Mouse (Mus musculus) heart, adult 2 months (tissue): ENCODE measurements at regions not wholly inside any gene's neighbourhood (a gene's known extent, or its start where the extent isn't known, plus 50 kb on each side); places are given as distances from the start of the nearest gene placed in this dataset.

Experiments used
- DNase-seq, 2 experiments: peaks; one replicate each; pipeline ENCODE4 v3.0.0; 2021
- H3K27ac ChIP-seq: fragments of 200-600 bp; 2 replicates; pipeline ENCODE4 v1.8.1; 2022
- H3K27me3 ChIP-seq: fragments of 200-500 bp; 2 replicates; pipeline ENCODE4 v1.6.1; 2012; ENCODE audit warnings: mild to moderate bottlenecking, low read length, inconsistent platforms, mixed read lengths; ENCODE audit not compliant: control insufficient read depth, insufficient read depth
- H3K36me3 ChIP-seq: fragments of 200-500 bp; 2 replicates; pipeline ENCODE4 v1.6.1; 2012; ENCODE audit warnings: low read length, inconsistent platforms; ENCODE audit not compliant: control insufficient read depth, insufficient read depth
- H3K4me1 ChIP-seq: fragments of 200-500 bp; 2 replicates; pipeline ENCODE4 v1.6.1; 2011; ENCODE audit warnings: low read length; ENCODE audit not compliant: control insufficient read depth, insufficient read depth
- H3K4me3 ChIP-seq: fragments of 200-600 bp; 2 replicates; pipeline ENCODE4 v1.8.1; 2022
- H3K79me2 ChIP-seq: fragments of 200-500 bp; replicated peaks from 2 replicates; pipeline ENCODE4 v1.6.1; 2012; ENCODE audit warnings: mild to moderate bottlenecking, inconsistent platforms, low read length, moderate library complexity, mixed read lengths; ENCODE audit not compliant: control insufficient read depth, insufficient read depth
- H3K9ac ChIP-seq: fragments of 200-500 bp; 2 replicates; pipeline ENCODE4 v1.6.1; 2012; ENCODE audit warnings: low read depth, mild to moderate bottlenecking, control low read depth, inconsistent platforms, low read length, mixed read lengths
- CTCF ChIP-seq: fragments of 200-600 bp; IDR thresholded peaks from 2 replicates; pipeline ENCODE4 v1.8.1; 2022; ENCODE audit warnings: antibody characterized with exemption, mild to moderate bottlenecking, moderate library complexity
- EP300 ChIP-seq: fragments of 200-500 bp; IDR thresholded peaks from 2 replicates; pipeline ENCODE4 v1.6.1; 2011; ENCODE audit warnings: low read depth, low read length, control low read depth; ENCODE audit not compliant: insufficient read depth
- POLR2A ChIP-seq: fragments of 200-500 bp; IDR thresholded peaks from 2 replicates; pipeline ENCODE4 v1.6.1; 2011; ENCODE audit warnings: mild to moderate bottlenecking, low read depth, low read length, control low read depth; ENCODE audit not compliant: insufficient read depth
- WGBS: fragments of 180-500 bp; shearing (Covaris S2); methylation state at CpG from one replicate; pipeline ENCODE4 v1.1.7; 2018; 5-methylcytosine and 5-hydroxymethylcytosine counted together
- intact Hi-C: fragments of 180-260 bp; cut with DNase I; formaldehyde crosslinking; loops from one replicate; pipeline ENCODE4 v1.15.1; 2025

DNA sequence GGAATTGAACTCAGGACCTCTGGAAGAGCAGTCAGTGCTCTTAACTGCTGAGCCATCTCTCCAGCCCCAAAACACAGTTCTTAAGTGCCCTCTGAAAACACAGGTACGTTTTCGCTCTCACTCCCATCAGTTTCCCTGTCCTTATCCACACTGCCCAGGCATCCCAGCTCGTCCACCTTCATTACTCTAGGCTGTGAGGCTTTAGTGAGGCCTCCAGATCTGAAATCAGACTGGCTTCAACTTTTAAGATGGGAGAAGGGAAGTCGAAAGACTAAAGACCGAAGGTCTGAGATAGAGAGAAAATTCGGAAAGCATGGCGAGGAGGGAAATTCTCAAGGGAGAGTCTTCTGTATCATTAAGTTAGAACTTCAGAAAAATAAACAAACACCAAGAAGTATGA lies 54.8 kb upstream of the Tet2 start:
- Histone ChIP-seq H3K4me3 (no peak overlapping the region), H3K4me1 (peaks cover 4% of the 10 kb centered on the region), H3K27me3 (no peaks in the 10 kb centered on the region), H3K79me2 (no peaks in the 10 kb centered on the region), H3K9ac (no peak overlapping the region), H3K36me3 (no peaks in the 10 kb centered on the region; the same call in 1 of the 2 replicates), H3K27ac (peak overlapping the region; percentile 65)
- TF ChIP-seq CTCF (no peak), POLR2A (no peak), EP300 (no peak)
- 90% methylated on average over 7 of the region's 7 CpGs for WGBS
- intact Hi-C loops, result no loop called here
- DNase-seq, result no peak

DNA sequence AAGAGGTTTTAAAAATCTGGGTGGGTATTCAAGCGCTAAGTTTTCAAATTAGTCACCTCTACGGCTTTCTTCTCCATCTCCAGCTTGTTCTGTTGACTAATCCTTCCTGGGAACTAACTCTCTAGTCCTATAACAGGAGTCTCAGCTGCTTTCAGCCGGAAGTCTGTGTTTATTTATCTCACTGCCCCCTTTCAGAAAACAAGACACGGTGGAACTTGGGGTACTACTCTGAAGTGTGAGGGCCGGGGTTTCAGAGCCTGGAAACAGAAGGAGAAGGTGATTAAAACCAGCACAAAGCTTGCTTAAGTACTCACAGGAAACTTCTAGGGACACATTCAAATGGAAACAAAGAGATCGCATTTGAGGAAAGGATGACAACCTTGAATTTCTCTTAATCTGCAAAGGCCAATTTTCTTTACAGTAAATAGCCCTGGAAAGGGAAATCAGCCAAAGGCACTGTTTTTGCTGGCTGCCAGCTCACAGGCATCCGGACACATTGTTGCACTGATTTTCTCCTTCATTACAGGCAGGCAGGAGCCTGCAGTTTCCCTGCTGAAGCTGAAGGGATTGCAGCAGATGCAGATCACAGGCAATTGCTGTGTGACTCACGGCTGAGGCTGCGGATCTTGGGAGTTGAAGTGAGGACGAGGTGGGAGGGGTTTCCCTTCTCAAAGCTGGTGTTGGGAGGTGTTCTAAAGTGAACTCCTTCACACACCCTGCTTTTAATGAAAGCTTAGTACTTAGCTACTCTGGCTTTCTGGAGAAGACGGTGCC lies 55.7 kb upstream of the Tet2 start:
- 23% methylated on average over 11 of the region's 11 CpGs for WGBS
- DNase-seq, result peak; percentile 55 to 73
- TF ChIP-seq POLR2A, result peak; percentile 36; the same call in 1 of the 2 replicates
- TF ChIP-seq EP300, result no peak
- H3K79me2 ChIP-seq, result no peaks in the 10 kb centered on the region
- no peaks in the 10 kb centered on the region for H3K27me3 ChIP-seq
- H3K4me1 ChIP-seq, result peaks cover 4% of the 10 kb centered on the region
- peak overlapping the region; percentile 4; the same call in 1 of the 2 replicates for H3K4me3 ChIP-seq
- H3K9ac ChIP-seq, result no peak overlapping the region
- peak overlapping the region; percentile 65 for H3K27ac ChIP-seq
- no peaks in the 10 kb centered on the region; the same call in 1 of the 2 replicates for H3K36me3 ChIP-seq
- intact Hi-C loops, result no loop called here

DNA sequence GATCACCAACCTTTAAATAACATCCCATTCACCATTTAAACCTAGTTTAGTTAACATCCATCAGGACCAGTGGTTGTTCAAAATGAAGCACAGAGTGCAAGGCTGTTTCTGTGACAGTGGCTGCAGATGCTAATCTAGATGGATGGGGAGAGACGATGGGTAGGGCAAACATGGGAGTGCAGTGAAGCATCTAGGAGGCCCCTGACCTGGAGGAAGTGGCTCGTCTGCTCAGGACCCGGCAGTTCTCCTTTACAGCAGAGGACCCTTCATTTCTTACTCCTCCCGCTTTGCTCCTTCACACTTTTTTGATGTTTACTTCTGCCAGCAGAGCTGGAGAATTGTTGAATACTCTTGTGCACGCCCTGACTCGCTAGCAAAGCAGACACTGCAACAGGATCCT lies 60.5 kb upstream of the Tet2 start:
- peaks cover 4% of the 10 kb centered on the region for H3K4me1 ChIP-seq
- 89% methylated on average over 6 of the region's 6 CpGs for WGBS
- no peaks in the 10 kb centered on the region for H3K79me2 ChIP-seq
- no peaks in the 10 kb centered on the region for H3K27me3 ChIP-seq
- no peak overlapping the region for H3K4me3 ChIP-seq
- intact Hi-C loops, result no loop called here
- TF ChIP-seq CTCF (no peak), POLR2A (no peak), EP300 (no peak)
- no peak overlapping the region for H3K9ac ChIP-seq
- H3K27ac ChIP-seq, result no peak overlapping the region
- no peak for DNase-seq
- no peaks in the 10 kb centered on the region; the same call in 1 of the 2 replicates for H3K36me3 ChIP-seq

DNA sequence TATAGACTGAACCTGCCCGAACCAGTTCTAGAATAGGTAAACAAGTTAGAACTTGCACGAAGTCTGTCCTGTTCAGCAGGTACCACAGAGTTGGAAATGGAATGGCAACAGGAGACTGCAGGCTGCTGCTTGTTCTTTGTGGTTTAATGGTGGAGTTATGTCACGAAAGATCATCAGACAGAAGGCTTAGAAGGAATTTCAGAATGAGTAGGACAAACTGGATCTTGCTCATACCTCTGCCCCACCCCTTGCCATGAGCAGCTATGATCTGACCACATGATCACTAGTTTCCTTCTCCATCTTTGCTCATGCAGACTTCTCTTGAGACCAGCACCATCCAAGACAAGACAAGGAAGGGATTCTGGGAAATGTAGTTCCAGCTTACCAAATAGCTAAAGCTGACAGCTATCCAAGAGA lies 63.9 kb upstream of the Tet2 start:
- no peaks in the 10 kb centered on the region for H3K27me3 ChIP-seq
- H3K4me1 ChIP-seq, result no peaks in the 10 kb centered on the region
- WGBS, result 93% methylated on average over 3 of the region's 3 CpGs
- no peak overlapping the region for H3K27ac ChIP-seq
- no peaks in the 10 kb centered on the region for H3K79me2 ChIP-seq
- TF ChIP-seq EP300, result no peak
- TF ChIP-seq CTCF, result no peak
- TF ChIP-seq POLR2A, result no peak
- DNase-seq, result no peak
- no peaks in the 10 kb centered on the region for H3K36me3 ChIP-seq
- intact Hi-C loops, result no loop called here
- no peak overlapping the region for H3K9ac ChIP-seq
- no peak overlapping the region for H3K4me3 ChIP-seq

DNA sequence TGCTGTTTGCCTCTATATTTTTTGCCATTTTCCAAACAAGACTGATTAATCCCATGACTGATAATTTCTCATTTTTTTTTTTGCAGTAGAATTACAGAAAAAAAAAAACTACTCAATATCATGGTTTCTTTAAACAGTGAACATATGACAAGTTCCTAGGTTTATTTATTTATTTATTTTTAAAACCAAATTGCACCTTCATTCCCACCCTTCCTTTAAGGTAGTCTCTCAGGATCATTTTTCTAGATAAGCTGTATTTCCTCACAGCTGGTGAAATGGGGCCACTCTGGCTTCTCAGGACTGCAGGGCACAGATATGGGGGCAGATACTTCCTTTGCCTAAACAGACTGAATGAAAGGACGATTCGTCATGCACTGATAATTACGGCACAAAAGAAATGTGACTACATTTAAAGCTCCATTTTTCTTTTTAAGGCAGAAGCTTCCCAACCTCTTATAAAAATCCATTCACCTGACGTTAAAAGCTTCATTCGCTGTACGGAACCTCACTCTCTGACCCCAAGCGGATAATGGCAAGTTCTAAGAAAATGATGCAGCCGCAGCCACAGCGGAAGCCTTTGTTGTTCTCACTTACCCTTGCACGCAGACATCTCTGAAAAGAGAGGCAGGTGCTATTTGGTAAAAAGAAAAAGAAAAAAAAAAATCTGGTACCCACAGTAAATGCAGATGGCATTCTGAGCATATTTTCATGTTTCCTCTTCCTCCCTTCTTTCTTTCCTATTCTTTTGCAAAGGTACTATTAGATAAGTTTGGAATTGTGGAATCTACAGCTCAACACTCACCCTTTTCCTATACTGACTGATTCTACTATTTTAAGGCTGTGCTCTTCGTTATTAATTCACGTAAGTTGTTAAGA lies 69.1 kb upstream of the Tet2 start:
- Histone ChIP-seq H3K9ac (no peak overlapping the region), H3K36me3 (no peaks in the 10 kb centered on the region), H3K4me1 (no peaks in the 10 kb centered on the region), H3K79me2 (no peaks in the 10 kb centered on the region), H3K4me3 (no peak overlapping the region), H3K27me3 (no peaks in the 10 kb centered on the region), H3K27ac (no peak overlapping the region)
- TF ChIP-seq EP300 (no peak), POLR2A (no peak), CTCF (no peak)
- intact Hi-C loops, result no loop called here
- 45% methylated on average over 12 of the region's 12 CpGs for WGBS
- no peak for DNase-seq
